Mouse (Mus musculus) liver, postnatal 0 days (tissue): ENCODE measurements around the gene Kdm4c.

ENCODE experiments used
- CTCF ChIP-seq: sonication (generic); IDR thresholded peaks from 2 replicates; pipeline ENCODE4 v1.5.1; 2016; ENCODE audit warnings: antibody characterized with exemption, low read depth
- EP300 ChIP-seq: IDR thresholded peaks from 2 replicates; pipeline ENCODE4 v1.6.1; 2016; ENCODE audit warnings: antibody characterized with exemption, low read depth, mild to moderate bottlenecking

DNA sequence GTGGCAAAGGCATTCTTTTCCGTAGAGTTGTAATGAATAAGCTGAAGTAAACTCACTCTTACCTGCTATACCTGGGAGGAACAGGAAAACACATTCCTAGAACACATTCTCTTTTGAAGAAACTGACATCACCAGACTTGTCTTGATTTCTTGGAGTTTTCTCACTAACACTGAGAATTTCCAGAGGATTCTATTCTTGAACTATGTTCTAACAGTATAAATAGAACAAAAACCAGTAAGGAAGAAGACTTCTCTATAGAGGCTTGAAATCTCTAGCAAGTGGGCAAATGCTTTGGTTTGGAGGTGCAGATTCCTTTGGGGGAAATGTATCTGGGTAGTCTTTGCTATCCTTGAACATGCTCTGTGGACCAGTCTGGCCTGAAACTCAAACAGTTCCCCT lies 166.4 kb downstream of the Kdm4c start:
- no peak for TF ChIP-seq CTCF
- TF ChIP-seq EP300 = no peak
